Mouse (Mus musculus) intestine, embryonic 15.5 days (tissue): ENCODE results near the gene Sspn. TPM values are rescaled to one million over a fixed set of nuclear protein-coding genes. Genes with fewer than 3 reads are reported as not detected.
A peak's percentile ranks its signal among the peaks of the same experiment; 100 is the strongest.

ENCODE experiments used
- ATAC-seq: fragments of 200-750 bp; cut with Nextera tagmentation; 2 replicates; pipeline ENCODE4 v1.8.0; 2017; ENCODE audit warnings: moderate TSS enrichment, moderate library complexity
- H3K27ac ChIP-seq: fragments of 300-500 bp; sonication (generic); 2 replicates; pipeline ENCODE4 v1.5.1; 2015; ENCODE audit warnings: mild to moderate bottlenecking, inconsistent platforms
- H3K27me3 ChIP-seq: fragments of 300-500 bp; sonication (generic); replicated peaks from 2 replicates; pipeline ENCODE4 v1.6.1; 2015; ENCODE audit warnings: inconsistent platforms
- H3K36me3 ChIP-seq: fragments of 300-500 bp; sonication (generic); 2 replicates; pipeline ENCODE4 v1.6.1; 2015; ENCODE audit warnings: inconsistent platforms
- H3K4me1 ChIP-seq: fragments of 300-500 bp; sonication (generic); replicated peaks from 2 replicates; pipeline ENCODE4 v1.6.1; 2015; ENCODE audit warnings: inconsistent platforms
- H3K4me2 ChIP-seq: fragments of 300-500 bp; sonication (generic); replicated peaks from 2 replicates; pipeline ENCODE4 v1.6.1; 2015; ENCODE audit warnings: mild to moderate bottlenecking, inconsistent platforms
- H3K4me3 ChIP-seq: fragments of 300-500 bp; sonication (generic); replicated peaks from 2 replicates; pipeline ENCODE4 v1.5.1; 2015; ENCODE audit warnings: inconsistent platforms
- H3K9ac ChIP-seq: fragments of 300-500 bp; sonication (generic); 2 replicates; pipeline ENCODE4 v1.6.1; 2015; ENCODE audit warnings: inconsistent platforms
- H3K9me3 ChIP-seq: fragments of 300-500 bp; sonication (generic); 2 replicates; pipeline ENCODE4 v1.6.1; 2016; ENCODE audit warnings: inconsistent platforms
- WGBS: fragments of 180-500 bp; shearing (Covaris S2); methylation state at CpG from one replicate; pipeline ENCODE4 v1.1.7; 2015; 5-methylcytosine and 5-hydroxymethylcytosine counted together
- polyA plus RNA-seq: library from polyadenylated mRNA; unstranded; fragments of >200 nt; fragmentation: Nextera tagmentation; extraction: Ambion mirVana; gene quantifications from 2 replicates; pipeline ENCODE4 v1.2.1, GENCODE M21; 2015

Sspn gene
- polyA plus RNA-seq, 1 experiment from 2014 or later, result 8.6 TPM

DNA sequence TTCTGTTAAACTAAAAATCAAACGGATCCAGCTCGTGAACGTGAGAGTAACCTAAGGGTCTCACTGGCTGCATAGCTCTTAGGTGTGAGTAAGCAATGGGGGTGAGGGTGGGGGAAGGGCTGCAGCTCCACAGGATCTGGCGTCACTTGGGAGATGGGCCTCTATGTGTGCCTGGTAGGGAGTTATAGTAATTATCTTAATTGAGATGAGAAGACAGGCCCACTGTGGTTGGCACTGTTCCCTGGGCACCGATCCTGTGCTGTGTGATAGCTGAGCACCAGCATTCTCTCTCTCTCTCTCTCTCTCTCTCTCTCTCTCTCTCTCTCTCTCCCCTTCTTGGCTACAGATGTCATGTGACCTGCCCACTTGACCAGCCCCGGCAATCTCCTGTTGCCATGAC is 9.4 kb downstream of the Sspn start:
- no peak for ATAC-seq
- Histone ChIP-seq H3K27me3 (no peaks in the 10 kb centered on the region), H3K27ac (no peak overlapping the region), H3K9me3 (no peaks in the 10 kb centered on the region), H3K36me3 (no peaks in the 10 kb centered on the region), H3K9ac (no peak overlapping the region), H3K4me3 (no peak overlapping the region), H3K4me2 (no peak overlapping the region), H3K4me1 (0 out of 2 replicates have a peak, but pooled peaks cover 5% of the 10 kb centered on the region)
- 79% methylated on average over 6 of the region's 6 CpGs for WGBS

DNA sequence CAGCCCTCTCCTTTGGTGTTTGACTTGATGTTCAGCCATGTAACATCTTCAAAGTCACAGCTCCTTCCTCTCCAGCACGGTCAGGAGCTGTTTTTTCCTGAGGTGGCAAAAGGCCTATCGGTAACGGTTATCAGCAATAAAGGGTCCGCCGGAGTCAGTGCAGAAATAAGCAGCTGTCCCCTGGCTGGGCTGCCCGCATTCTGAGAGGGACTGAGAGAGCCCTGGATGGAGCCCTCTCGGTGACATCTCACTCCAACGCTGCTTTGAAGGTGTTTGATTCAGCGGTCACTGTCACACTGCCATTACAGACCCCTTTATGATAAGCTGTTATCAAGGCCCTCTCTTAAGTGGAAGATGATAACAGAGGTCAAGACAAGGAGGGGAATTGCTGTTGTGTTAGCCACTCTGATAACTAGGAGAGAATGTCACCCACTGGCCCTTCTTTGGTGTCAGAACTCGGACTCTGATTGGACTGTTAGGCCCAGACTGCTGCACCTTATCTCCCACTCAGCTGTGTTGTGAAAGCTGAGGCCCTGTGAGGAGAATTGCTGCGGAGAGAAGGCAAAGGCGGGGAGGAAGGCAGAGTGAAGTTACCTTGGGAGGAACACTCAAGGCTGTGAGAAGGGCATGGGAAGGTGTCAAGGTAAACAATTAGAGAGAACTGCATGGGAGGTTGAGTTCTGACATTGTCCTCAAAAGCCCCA is 11.0 kb downstream of the Sspn start:
- Histone ChIP-seq H3K36me3 (no peaks in the 10 kb centered on the region), H3K9ac (no peak overlapping the region), H3K4me3 (no peak overlapping the region), H3K4me1 (0 out of 2 replicates have a peak, but pooled peaks cover 5% of the 10 kb centered on the region), H3K4me2 (no peak overlapping the region), H3K9me3 (no peaks in the 10 kb centered on the region), H3K27ac (no peak overlapping the region), H3K27me3 (no peaks in the 10 kb centered on the region)
- no peak for ATAC-seq
- WGBS, result 48% methylated on average over 12 of the region's 12 CpGs

DNA sequence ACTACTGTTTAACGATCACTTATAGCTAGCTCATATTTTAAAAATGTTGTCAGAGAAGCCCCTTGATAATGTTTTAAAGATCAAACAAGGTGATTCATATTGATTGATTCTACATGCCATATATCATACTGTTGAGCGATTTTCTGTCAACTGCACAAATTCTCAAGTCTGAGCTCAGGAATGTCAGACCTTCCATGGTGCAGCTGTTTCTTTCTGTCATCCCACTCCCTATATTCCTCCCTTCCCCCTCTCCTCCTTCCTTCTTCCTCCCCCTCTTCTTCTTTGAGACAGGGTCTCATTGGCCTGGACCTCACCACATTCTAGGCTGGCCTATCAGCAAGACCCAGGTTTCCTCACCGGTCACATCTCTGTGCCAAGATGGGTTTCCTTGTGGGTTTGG is 12.0 kb downstream of the Sspn start:
- Histone ChIP-seq H3K9ac (no peak overlapping the region), H3K27ac (no peak overlapping the region), H3K27me3 (no peaks in the 10 kb centered on the region), H3K9me3 (no peaks in the 10 kb centered on the region), H3K4me3 (no peak overlapping the region), H3K4me1 (0 out of 2 replicates have a peak, but pooled peaks cover 5% of the 10 kb centered on the region), H3K36me3 (no peaks in the 10 kb centered on the region), H3K4me2 (no peak overlapping the region)
- no peak for ATAC-seq
- 60% methylated on average over 3 of the region's 3 CpGs for WGBS

DNA sequence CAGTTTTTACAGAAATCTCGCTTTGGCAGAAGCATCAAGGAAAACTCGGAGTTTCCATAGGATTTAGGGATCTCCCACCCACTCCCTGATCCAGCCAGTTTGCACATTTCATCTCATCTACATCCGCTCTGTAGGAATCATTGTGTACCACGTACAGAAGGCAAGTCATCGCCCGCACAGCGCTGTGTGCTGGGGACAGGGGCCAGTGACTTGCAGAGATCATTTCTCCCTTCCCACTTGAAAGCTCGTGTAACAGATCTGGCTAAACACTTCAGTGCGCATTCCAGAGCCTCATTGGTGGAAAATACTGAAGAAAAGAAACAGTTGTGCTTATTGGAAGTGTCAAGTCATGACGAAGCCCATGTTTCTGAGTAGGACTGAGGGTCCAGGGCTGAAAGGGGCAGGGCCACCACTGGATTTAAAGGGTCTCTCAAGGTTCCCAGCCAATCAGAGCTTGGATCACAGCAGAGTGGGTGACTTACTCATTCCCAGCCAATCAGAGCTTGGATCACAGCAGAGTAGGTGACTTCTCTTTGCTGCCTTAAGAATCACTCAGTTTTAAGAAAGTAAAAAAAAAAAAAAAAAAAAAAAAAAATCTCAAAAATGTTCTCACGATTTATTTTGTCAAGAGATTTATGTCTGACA is 14.4 kb downstream of the Sspn start:
- 59% methylated on average over 11 of the region's 11 CpGs for WGBS
- ATAC-seq, result 0 out of 2 replicates have a peak, but pooled peaks have one; percentile 20
- H3K4me2 ChIP-seq, result no peak overlapping the region
- no peaks in the 10 kb centered on the region for H3K9me3 ChIP-seq
- no peak overlapping the region for H3K4me3 ChIP-seq
- no peaks in the 10 kb centered on the region for H3K36me3 ChIP-seq
- no peaks in the 10 kb centered on the region for H3K27me3 ChIP-seq
- H3K4me1 ChIP-seq, result 0 out of 2 replicates have a peak, but pooled peaks cover 5% of the 10 kb centered on the region
- H3K27ac ChIP-seq, result no peak overlapping the region
- no peak overlapping the region for H3K9ac ChIP-seq

DNA sequence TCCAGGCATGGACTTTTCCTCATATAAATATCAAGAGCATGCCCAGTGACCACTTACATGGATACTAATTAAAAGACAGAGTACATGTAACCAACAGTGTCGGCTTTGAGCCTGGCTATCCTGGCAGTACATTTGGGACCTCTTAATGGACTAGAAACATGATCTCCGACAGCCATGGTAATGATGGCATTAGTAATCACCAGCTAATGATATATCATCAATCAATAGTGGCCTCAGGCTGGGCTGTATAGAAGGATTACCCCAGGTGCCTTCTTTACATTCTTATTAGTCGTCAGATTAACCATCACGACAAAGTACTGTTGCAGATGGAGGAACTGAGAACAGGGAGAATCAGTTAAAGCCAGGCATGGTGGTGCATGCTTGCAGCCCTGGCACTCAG is 17.6 kb downstream of the Sspn start:
- H3K9ac ChIP-seq, result no peak overlapping the region
- H3K27me3 ChIP-seq, result no peaks in the 10 kb centered on the region
- no peak overlapping the region for H3K4me3 ChIP-seq
- no peaks in the 10 kb centered on the region for H3K9me3 ChIP-seq
- no peak for ATAC-seq
- H3K4me2 ChIP-seq, result no peak overlapping the region
- 55% methylated on average over 4 of the region's 4 CpGs for WGBS
- H3K27ac ChIP-seq, result no peak overlapping the region
- no peaks in the 10 kb centered on the region for H3K36me3 ChIP-seq
- H3K4me1 ChIP-seq, result 0 out of 2 replicates have a peak, but pooled peaks cover 2% of the 10 kb centered on the region

DNA sequence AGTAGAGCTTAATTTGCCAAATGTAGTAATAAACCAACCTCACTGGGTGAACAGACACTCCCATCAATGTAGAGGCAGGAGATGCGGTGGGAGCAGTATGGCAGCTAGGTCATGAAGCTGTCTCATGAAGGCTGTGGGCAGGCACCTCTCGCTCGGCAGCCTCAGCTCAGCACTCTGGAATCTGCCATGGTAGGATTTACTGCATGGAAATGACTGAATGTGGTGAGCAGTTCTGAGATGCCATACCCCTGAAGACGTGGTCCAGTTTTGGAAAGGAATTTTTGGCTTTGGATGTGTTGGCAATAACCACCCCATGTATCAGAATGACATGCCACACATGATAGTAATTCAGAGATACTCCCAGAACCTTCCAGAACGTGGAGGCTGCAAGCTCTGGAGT is 19.2 kb downstream of the Sspn start:
- 67% methylated on average over 5 of the region's 5 CpGs for WGBS
- Histone ChIP-seq H3K4me2 (no peak overlapping the region), H3K4me1 (0 out of 2 replicates have a peak, but pooled peaks cover under 1% of the 10 kb centered on the region), H3K27me3 (no peaks in the 10 kb centered on the region), H3K9me3 (no peaks in the 10 kb centered on the region), H3K9ac (no peak overlapping the region), H3K36me3 (no peaks in the 10 kb centered on the region), H3K4me3 (no peak overlapping the region), H3K27ac (no peak overlapping the region)
- ATAC-seq, result no peak

DNA sequence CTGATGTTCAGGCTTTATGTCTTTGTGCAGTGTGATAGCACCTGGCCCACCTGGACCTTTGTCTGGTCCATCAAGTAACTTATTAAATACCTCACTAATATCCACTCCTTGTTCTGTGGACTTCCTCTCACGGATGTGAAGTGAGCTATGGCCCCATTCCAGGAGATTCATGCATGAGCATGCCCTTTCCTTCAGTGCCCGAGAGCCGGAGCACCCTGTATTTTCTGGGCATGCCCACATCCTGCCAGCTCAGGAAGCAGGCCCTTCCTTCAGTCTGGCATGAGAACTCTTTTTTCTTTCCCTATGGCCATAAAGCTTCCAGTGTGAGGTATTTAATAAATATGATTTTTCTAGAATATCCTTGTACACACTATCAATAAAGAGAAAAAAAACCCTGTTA is 21.2 kb downstream of the Sspn start:
- Histone ChIP-seq H3K27ac (no peak overlapping the region), H3K9me3 (no peaks in the 10 kb centered on the region), H3K36me3 (no peaks in the 10 kb centered on the region), H3K9ac (no peak overlapping the region), H3K4me1 (no peaks in the 10 kb centered on the region), H3K4me3 (no peak overlapping the region), H3K27me3 (no peaks in the 10 kb centered on the region), H3K4me2 (no peak overlapping the region)
- WGBS, result 68% methylated on average over 3 of the region's 3 CpGs
- ATAC-seq, result no peak

DNA sequence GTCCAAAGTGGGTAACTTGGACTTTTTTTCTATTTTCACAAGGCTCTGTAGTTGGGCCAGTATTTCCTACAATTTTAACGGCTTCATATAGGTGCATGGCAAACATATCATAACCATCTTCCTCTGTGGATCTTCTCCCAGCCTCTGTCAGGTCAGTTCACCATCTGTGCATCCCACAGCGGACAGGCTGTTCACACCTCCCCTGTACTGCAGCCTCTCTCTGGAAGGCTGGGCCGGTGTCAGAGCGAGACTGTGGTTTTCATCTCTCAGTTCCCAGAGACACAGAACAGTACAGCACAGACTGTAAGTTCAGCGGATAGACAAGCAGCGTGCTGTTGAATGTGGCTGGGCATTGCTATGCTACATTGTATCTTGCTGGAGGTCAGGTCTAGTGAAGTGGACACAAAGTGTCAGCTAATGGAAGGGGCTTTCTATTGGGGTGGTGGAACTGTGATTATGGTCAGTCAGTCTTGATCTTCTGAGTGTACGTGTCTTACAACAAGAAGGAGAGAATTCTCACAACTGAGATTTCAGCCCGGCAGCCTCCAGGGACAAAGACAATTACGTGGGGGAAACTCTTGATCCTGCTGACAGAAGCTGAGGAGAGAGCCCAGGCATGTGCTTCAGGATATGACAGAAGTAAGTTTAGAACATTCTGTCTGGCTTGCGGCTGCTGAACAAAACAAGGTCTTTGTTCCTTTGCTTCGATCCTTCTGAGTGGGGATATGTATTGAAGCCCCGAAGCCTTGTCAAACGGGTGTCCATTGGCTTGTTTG is 21.9 kb downstream of the Sspn start:
- H3K27ac ChIP-seq, result no peak overlapping the region
- 81% methylated on average over 13 of the region's 13 CpGs for WGBS
- H3K36me3 ChIP-seq, result no peaks in the 10 kb centered on the region
- ATAC-seq, result no peak
- H3K9me3 ChIP-seq, result no peaks in the 10 kb centered on the region
- no peak overlapping the region for H3K9ac ChIP-seq
- no peaks in the 10 kb centered on the region for H3K27me3 ChIP-seq
- H3K4me2 ChIP-seq, result no peak overlapping the region
- no peak overlapping the region for H3K4me3 ChIP-seq
- H3K4me1 ChIP-seq, result no peaks in the 10 kb centered on the region

DNA sequence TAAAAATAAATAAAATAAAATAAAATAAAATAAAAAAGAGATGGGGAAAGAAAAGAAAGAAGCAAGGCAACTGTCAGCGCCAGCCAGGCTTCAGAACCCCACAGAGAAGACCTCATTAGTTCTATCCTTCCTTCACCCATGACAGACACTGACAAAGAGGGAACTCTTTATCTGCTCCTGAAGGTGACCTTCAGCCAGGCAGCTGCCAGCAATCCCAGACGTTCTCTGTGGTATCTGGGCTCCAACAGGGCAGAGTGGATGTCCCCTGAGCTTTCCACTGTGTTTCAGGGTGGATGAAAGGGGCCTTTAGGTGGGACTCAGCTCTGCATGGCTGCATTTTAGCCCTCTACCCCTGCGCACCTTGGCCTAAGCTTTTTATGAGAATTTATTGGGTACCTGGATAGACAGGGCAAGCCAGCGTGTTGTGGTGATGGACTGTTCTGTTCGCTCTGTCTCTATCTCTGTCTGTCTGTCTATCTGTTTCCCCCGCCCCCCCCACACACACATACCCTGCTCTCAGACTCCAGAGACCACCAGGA is 26.1 kb downstream of the Sspn start:
- Histone ChIP-seq H3K4me1 (no peaks in the 10 kb centered on the region), H3K27me3 (no peaks in the 10 kb centered on the region), H3K27ac (no peak overlapping the region), H3K4me3 (no peak overlapping the region), H3K4me2 (no peak overlapping the region), H3K36me3 (no peaks in the 10 kb centered on the region), H3K9me3 (no peaks in the 10 kb centered on the region), H3K9ac (no peak overlapping the region)
- no peak for ATAC-seq
- 81% methylated on average over 6 of the region's 6 CpGs for WGBS

DNA sequence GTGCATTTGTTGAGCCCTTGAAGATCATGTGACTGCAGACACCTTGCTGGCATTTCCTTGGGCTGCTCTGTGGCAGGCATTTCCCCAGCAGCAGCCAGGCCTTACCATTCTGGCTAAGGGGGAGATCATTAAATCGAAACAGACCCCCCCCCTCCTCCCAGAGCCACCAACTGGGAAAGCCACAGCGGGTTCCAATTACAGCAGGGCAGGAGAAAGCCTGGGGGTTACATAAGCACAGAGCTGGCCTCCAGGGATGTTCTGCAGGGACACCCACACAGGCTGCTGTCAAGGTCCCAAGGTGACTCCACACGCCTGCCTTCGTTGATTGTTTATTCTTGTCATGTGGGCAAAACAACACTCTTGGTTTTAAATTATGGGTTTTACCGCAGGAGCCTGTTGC is 26.6 kb downstream of the Sspn start:
- Histone ChIP-seq H3K9me3 (no peaks in the 10 kb centered on the region), H3K27me3 (no peaks in the 10 kb centered on the region), H3K9ac (no peak overlapping the region), H3K4me1 (no peaks in the 10 kb centered on the region), H3K36me3 (no peaks in the 10 kb centered on the region), H3K27ac (no peak overlapping the region), H3K4me3 (no peak overlapping the region), H3K4me2 (no peak overlapping the region)
- 49% methylated on average over 5 of the region's 5 CpGs for WGBS
- ATAC-seq, result no peak

DNA sequence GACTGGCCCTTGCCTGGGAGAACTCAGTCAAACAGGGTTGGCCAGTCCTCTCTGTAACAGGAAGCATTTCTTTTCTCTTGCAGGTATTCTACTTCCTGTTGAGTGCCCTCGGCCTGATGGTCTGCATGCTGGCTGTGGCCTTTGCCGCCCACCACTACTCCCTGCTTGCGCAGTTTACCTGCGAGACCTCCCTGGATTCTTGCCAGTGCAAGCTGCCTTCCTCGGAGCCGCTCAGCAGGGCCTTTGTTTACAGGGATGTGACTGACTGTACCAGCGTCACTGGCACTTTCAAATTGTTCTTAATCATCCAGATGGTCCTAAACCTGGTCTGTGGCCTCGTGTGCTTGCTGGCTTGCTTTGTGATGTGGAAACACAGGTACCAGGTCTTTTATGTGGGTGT is 29.6 kb downstream of the Sspn start:
- no peaks in the 10 kb centered on the region for H3K36me3 ChIP-seq
- no peak overlapping the region for H3K4me2 ChIP-seq
- no peak overlapping the region for H3K9ac ChIP-seq
- WGBS, result 57% methylated on average over 8 of the region's 8 CpGs
- no peak for ATAC-seq
- H3K27me3 ChIP-seq, result no peaks in the 10 kb centered on the region
- no peak overlapping the region for H3K4me3 ChIP-seq
- H3K27ac ChIP-seq, result no peak overlapping the region
- no peaks in the 10 kb centered on the region for H3K4me1 ChIP-seq
- H3K9me3 ChIP-seq, result no peaks in the 10 kb centered on the region

DNA sequence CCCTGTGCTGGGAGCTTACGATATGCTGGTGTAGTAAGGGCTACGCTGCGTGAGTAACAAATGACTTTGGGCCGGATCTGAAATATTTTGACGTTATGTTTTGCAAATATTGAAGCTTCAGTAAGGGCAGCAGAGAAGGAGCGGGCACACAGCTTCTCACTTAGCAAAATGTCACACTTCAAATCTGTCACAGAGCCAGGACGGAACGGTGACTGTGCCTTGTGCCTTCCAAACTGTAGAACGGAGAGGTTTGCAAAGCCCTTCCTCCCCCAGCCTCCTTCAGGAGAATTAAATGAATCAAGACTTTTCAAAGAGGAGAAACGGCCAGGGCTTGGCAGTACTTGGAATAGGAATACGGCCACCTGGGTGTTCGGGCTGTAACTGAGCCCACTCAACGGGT is 32.5 kb downstream of the Sspn start:
- WGBS, result 94% methylated on average over 13 of the region's 13 CpGs
- H3K27me3 ChIP-seq, result no peaks in the 10 kb centered on the region
- no peak overlapping the region for H3K4me2 ChIP-seq
- no peak overlapping the region for H3K4me3 ChIP-seq
- no peaks in the 10 kb centered on the region for H3K9me3 ChIP-seq
- peaks cover 8% of the 10 kb centered on the region; the same call in 1 of the 2 replicates for H3K4me1 ChIP-seq
- no peak overlapping the region for H3K9ac ChIP-seq
- no peak overlapping the region for H3K27ac ChIP-seq
- no peaks in the 10 kb centered on the region for H3K36me3 ChIP-seq
- no peak for ATAC-seq
